Mouse (Mus musculus) frontal cortex, adult 2 months (tissue): ENCODE data around the gene Nup210l. TPM values are rescaled to one million over a fixed set of nuclear protein-coding genes. Genes with fewer than 3 reads are reported as not detected.

Experiments used
- DNase-seq, 2 experiments: peaks; one replicate each; pipeline ENCODE4 v3.0.0; 2022; ENCODE audit warnings: low spot score in 1 of 2; ENCODE audit errors: extremely low spot score in 1 of 2
- polyA plus RNA-seq: library from polyadenylated mRNA; depleted of rRNA; stranded (reverse); fragments of >200 nt; gene quantifications from 2 replicates; pipeline ENCODE4 v1.2.3, GENCODE M21; 2012

The Nup210l gene
- polyA plus RNA-seq, 1 experiment = 0.40 TPM

GRCm38 (mm10) chr3:90151086-90151740, 47.3 kb downstream of the Nup210l start:
- no peak for DNase-seq

- no peak for DNase-seq
Observed at GRCm38 (mm10) chr3:90155996-90156395, 52.1 kb downstream of the Nup210l start.

DNA sequence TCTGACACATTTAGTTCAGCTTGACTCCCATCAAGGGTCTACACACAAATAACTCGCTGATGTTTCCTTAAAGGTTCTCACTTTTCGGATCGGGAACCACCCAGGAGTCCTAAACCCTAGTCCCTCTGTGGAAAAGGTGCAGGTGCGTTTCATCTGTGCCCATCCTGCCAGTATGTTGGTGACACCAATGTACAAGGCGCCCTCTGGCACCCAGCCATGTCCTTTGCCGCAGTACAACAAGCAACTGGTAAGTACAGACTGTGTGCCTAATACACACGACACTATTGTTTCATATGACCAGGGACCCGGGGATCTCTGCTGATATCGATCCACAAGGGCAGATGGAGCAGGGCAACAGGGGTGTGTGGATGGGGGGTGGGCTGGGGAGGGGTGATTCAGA, 55.8 kb downstream of the Nup210l start:
- no peak for DNase-seq

DNA sequence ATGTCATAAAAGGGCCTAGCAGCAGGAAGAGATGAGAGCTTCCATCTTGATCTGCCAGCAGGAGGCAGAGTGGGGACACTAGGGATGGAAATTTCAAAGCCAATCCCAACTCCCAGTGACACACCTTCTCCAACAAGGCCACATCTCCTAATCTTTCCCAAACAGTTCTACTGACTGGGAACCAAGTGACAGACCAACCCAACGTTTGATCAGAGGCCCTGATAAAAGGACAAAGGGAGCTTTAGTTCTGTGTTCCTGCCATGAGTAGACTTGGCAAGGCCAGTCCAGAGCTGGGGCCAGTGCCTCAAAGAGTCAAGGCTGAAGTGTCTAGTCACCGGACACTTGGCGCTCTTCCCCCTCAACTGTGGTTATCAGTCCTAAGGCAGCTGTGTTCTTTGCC, 57.6 kb downstream of the Nup210l start:
- DNase-seq = no peak

GRCm38 (mm10) chr3:90179566-90179965, 75.6 kb downstream of the Nup210l start:
- no peak for DNase-seq

- no peak for DNase-seq
Observed at GRCm38 (mm10) chr3:90183581-90183980, 79.6 kb downstream of the Nup210l start.

DNA sequence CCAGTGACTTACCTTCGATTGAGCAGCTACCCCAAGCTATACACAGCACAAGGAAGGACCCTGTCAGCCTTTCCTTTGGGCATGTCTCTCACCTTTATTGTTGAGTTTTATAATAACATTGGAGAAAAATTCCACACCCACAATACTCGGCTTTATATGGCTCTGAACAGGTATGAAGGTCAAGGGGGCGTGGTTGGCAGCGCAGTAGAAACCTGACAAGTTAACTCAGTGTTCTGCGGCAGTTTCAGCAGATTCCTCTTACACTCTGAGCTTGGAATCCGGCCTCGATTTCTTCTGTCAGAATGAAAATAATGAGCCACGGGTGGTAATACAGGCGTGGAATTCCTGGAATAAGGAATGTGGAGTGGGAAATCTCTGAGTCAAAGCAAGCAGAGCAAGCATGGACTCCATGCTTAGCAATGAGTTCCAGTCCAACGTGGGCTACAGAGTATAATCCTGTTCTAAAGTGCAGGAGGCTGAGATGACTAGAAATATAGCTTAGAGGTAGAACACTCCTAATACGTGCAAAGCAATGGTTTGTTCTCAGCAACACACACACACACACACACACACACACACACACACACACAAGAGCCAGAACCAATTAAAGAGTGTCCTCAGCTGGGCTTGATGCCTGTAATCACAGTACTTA, 87.1 kb downstream of the Nup210l start:
- DNase-seq = no peak

DNA sequence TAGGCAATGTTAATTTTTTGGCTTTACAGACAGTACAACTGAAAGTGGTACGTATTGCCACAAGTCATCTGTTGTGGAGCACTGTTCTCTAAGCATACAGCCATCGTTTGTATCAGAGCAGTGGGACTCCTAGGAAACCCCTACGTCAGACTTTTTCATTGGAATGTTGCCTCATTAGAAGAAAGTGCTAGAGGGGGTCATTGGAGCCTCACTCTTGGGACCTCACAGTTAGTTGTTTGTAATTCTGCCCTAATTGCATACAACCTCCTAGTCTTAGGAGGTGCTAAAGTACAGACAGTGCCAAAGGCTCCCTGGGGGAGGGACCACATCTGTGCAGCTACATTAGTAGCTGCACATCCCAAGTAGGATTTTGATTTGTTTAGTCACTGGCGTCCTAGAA, 90.8 kb downstream of the Nup210l start:
- DNase-seq = no peak

GRCm38 (mm10) chr3:90195644-90196043, 91.7 kb downstream of the Nup210l start:
- DNase-seq = no peak

GRCm38 (mm10) chr3:90197548-90197947, 93.6 kb downstream of the Nup210l start:
- DNase-seq = no peak

DNA sequence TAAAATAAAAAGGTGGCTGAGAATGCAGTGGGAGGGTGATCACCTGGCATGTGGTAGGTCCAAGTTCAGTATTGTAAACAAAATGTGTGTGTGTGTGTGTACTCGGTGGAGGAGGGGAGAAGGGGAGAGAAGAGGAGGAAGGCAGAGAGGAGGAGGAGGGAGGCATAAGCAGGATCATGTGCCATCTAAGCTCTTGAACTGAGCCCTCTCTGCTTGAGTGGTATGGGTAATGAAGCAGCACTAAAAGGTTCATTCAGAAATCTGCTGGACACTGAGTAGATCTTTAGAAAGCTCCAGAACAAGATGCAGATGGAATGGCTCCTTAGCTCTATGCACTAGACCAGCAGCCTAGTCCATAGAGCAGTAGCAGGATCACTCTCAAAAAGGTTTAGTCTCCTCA, 99.0 kb downstream of the Nup210l start:
- DNase-seq = no peak

DNA sequence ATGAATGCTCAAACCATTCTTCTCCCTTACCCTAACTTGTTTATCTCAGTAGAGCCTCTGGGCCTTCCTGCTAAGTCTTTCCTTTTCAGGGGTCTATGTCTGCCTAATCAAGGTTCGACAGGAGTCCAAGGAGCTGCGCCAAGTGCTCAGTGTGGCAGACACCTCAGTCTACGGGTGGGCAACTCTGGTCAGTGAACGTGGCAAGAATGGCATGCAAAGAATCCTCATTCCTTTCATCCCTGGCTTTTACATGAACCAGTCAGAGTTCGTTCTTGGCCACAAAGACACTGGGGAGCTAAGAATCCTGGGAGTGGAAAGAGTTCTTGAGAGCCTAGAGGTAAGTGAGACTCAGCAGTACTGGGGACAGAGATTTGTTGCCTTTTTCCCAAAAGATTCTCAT, 99.7 kb downstream of the Nup210l start:
- no peak for DNase-seq

GRCm38 (mm10) chr3:90204582-90204981, 100.7 kb downstream of the Nup210l start:
- DNase-seq = no peak

- DNase-seq = no peak
Observed at GRCm38 (mm10) chr3:90208662-90209061, 104.7 kb downstream of the Nup210l start.

GRCm38 (mm10) chr3:90209908-90210566, 106.1 kb downstream of the Nup210l start:
- no peak for DNase-seq

DNA sequence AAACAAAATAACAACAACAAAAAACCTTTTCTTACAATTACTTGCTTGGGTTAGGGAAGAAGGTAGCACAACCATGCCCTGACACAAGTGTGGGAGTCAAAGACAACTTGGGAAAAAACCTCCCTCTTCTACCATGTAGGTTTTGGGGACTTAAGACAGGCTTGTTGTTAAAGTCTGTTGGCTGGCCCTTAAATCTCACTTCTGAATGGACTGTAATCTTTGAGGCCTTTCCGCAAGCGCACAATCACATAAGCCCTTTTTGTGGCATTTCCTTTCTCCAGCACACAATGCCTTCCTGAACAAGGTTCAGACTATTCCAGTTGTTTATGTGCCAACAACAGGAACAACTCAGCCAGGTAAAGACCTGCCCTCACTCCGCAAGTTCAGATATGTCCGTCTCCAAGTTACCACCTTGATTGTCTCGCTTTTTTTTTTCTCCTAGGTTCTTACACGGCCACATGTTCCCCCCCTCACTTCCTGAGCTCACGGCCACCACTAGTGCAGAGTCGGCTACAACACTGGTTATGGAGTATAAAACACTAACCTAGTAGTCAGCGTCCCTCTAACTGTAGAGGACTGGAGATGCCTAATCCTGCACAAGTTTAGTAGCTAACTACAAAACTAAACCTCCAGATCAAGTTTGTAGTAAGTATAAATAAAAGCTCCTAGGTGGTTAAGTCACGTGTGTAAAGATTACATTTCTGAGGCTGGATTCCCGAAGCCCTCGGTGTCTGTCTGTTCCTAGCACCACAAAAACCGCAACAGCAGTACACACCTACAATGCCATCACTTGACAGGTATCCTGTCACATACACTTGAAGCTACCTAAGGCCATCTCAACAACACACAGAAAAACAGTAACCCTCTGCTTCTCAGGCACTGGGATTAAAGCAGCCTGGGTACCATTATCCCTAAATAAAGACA, 107.8 kb downstream of the Nup210l start:
- no peak for DNase-seq

GRCm38 (mm10) chr3:90212723-90213122, 108.8 kb downstream of the Nup210l start:
- no peak for DNase-seq

- DNase-seq = peak; percentile 94 to 96
Observed at GRCm38 (mm10) chr3:90213377-90213866, 109.5 kb downstream of the Nup210l start, which contains the start of the genes Rps27 and Rab13. Rps27 (minus strand) TSS chr3:90213651. Rab13 (plus strand) TSS chr3:90213695.

DNA sequence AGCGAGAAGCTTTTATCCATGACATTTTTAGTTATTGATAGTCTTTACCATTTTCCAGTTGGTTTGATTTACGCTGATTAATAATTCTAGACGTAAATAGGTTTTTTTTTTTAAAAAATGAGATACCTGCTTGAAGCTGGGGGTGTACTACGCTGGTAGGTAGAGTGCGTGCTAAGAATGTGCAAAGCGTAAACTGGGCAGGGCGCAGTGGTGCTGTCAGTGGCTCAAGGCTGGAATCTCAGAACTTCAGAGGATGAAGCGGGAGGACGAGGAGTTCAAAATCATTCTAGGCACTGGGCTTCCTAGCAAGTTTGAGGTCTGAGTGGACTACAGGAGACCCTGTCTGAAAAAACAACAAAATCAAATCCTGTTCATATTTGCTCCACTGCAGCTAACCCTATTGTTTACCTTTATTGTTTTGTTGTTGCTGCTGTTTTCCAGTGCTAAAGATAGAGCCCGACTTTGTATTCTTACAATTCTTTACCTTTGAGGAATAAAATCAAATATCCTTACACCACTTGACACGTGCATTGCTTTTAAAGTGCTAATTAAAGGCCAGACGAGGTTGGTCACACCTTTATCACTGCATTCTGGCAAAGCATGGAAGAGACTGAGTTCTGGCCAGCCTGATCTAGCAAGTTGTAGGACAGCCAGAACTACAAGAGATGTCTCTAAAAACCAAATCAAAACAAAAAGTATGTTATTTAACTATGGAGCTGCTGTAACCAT, 110.2 kb downstream of the Nup210l start:
- DNase-seq = peak in 1 of 2 experiments; percentile 31

DNA sequence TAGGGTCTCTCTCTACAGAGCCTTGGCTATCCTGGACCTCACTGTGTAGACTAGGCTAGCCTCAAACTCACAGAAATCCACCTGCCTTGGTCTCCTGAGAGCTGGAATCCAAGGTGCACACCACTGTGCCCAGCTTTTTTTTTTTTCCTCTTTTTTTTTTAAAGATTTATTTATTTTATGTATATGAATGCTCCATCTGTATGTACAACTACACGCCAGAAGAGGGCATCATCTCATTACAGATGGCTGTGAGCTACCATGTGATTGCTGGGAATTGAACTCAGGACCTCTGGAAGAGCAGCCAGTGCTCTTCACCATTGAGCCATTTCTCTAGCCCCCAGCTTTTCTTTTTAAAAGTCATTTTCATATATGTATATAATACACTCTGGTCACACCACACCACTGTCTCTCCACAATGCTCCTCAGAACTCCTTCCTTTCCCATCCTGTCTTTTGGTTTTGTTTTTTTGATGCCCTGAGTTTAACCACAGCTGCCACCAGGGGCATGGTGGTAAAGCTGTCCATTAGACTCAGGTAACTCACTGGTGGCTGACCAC, 112.0 kb downstream of the Nup210l start:
- DNase-seq = no peak
